Mouse (Mus musculus) myocyte (in vitro differentiated cells): ENCODE measurements at regions not wholly inside any gene's neighbourhood (a gene's known extent, or its start where the extent isn't known, plus 50 kb on each side); places are given as distances from the start of the nearest gene placed in this dataset.

Source experiments
- CEBPB ChIP-seq: IDR thresholded peaks from 2 replicates; pipeline ENCODE4 v1.6.1; 2011; ENCODE audit warnings: mild to moderate bottlenecking, moderate library complexity; ENCODE audit not compliant: poor library complexity, insufficient read depth, severe bottlenecking
- E2F4 ChIP-seq: IDR thresholded peaks from one replicate; pipeline ENCODE4 v1.6.1; 2011; ENCODE audit warnings: mild to moderate bottlenecking, control low read depth, moderate library complexity; ENCODE audit not compliant: insufficient read depth
- MAX ChIP-seq: IDR thresholded peaks from one replicate; pipeline ENCODE4 v1.6.1; 2011; ENCODE audit warnings: low read depth, mild to moderate bottlenecking, control low read depth
- MYOD1 ChIP-seq, 3 experiments: IDR thresholded peaks; one replicate each; pipeline ENCODE4 v1.6.1; 2011; ENCODE audit warnings: control low read depth in 2 of 3, low read depth in 2 of 3, mild to moderate bottlenecking in 2 of 3, moderate library complexity in 1 of 3; ENCODE audit not compliant: insufficient read length in 2 of 3, control insufficient read depth in 1 of 3
- POLR2A ChIP-seq: IDR thresholded peaks from one replicate; pipeline ENCODE4 v1.6.1; 2011; ENCODE audit warnings: low read depth, mild to moderate bottlenecking, control low read depth, moderate library complexity; ENCODE audit not compliant: insufficient read length
- POLR2AphosphoS2 ChIP-seq: IDR thresholded peaks from one replicate; pipeline ENCODE4 v1.6.1; 2011; ENCODE audit warnings: low read depth, control low read depth; ENCODE audit not compliant: insufficient read length
- REST ChIP-seq: IDR thresholded peaks from one replicate; pipeline ENCODE4 v1.6.1; 2011; ENCODE audit warnings: mild to moderate bottlenecking, control low read depth, moderate library complexity; ENCODE audit not compliant: insufficient read depth, insufficient read length
- TCF12 ChIP-seq: IDR thresholded peaks from one replicate; pipeline ENCODE4 v1.6.1; 2011; ENCODE audit warnings: mild to moderate bottlenecking, control low read depth; ENCODE audit not compliant: poor library complexity, insufficient read depth, severe bottlenecking
- TCF3 ChIP-seq: IDR thresholded peaks from one replicate; pipeline ENCODE4 v1.6.1; 2011; ENCODE audit warnings: low read depth, control low read depth; ENCODE audit not compliant: insufficient read length
- USF1 ChIP-seq: IDR thresholded peaks from one replicate; pipeline ENCODE4 v1.6.1; 2011; ENCODE audit warnings: low read depth, mild to moderate bottlenecking, control low read depth, moderate library complexity

- TF ChIP-seq POLR2A: no peak
- TF ChIP-seq MAX: no peak
- TF ChIP-seq REST: no peak
- no peak for TF ChIP-seq POLR2AphosphoS2
- TF ChIP-seq TCF12: no peak
- no peak for TF ChIP-seq TCF3
- no peak for TF ChIP-seq USF1
- no peak for TF ChIP-seq E2F4
- TF ChIP-seq MYOD1 (IDR thresholded peaks at IDR 0.05; ENCODE audit: control insufficient read depth in 1 of 3, insufficient read length in 2 of 3, low read depth in 2 of 3): no peak
- no peak for TF ChIP-seq CEBPB
Observed at GRCm38 (mm10) chr9:78787866-78788265, 172.5 kb downstream of the Cd109 start.
